Mouse (Mus musculus): ENCODE data around the gene Slc12a6. TPM values are rescaled to one million over a fixed set of nuclear protein-coding genes. Genes with fewer than 3 reads are reported as not detected.

The Slc12a6 gene
- polyA plus RNA-seq, 1 experiment, result 110 TPM

DNA sequence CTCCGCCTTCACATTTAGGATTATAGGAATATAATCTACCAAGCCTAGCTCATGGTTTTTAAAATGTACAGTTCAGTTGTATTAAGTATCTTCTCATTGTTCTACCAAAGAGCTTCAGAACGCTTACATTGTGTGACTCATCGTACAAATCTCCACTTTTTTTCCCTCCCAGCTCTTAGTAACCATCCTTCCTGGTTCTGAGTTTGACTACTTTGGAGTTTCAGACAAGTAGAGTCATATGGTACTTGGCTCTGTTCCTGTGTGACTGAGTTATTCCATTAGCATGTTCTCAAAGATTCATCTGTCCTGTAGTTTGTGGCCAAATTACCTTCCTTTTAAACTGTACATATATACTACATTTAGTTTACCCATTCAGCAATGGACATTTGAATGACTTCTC is 43.0 kb downstream of the Slc12a6 start:
- peaks cover 24% of the 10 kb centered on the region for H3K4me1 ChIP-seq (ENCODE audit: control insufficient read depth, insufficient read depth, low read length)
- TF ChIP-seq POLR2A (IDR thresholded peaks at IDR 0.05; ENCODE audit: borderline replicate concordance, low read depth, low read length) (no peak), CTCF (IDR thresholded peaks at IDR 0.05; ENCODE audit: low read depth, low read length) (no peak)
- no peak overlapping the region for H3K4me3 ChIP-seq (ENCODE audit: insufficient read depth, low read length)
- H3K27ac ChIP-seq (ENCODE audit: insufficient read depth, low read depth, low read length), result no peak overlapping the region

DNA sequence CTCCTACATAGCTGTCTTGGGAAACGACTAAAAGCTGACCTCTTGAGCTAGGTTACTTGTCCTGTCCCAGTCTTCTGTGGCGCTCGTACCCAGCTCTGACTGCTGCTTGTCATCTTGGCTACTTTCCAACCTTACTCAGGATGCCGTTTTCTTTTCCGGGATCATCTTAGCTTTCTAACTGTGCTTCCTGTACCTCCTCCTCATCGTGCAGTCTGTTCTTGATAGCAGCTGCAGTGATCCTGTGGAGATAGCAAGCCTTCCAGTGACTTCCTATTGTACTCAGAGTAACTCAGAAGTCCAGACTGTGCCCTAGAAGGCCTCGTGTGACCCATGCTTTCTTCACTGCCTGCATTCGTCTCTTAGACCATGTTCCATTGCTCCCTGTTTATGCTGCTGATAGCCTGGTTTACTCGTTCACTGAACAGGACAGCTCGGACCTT is 43.6 kb downstream of the Slc12a6 start:
- TF ChIP-seq CTCF (IDR thresholded peaks at IDR 0.05; ENCODE audit: low read depth, low read length) (no peak), POLR2A (IDR thresholded peaks at IDR 0.05; ENCODE audit: borderline replicate concordance, low read depth, low read length) (no peak)
- Histone ChIP-seq H3K4me3 (ENCODE audit: insufficient read depth, low read length) (no peak overlapping the region), H3K4me1 (ENCODE audit: control insufficient read depth, insufficient read depth, low read length) (peaks cover 24% of the 10 kb centered on the region), H3K27ac (ENCODE audit: insufficient read depth, low read depth, low read length) (peak overlapping the region; percentile 2; the same call in 1 of the 2 replicates)

DNA sequence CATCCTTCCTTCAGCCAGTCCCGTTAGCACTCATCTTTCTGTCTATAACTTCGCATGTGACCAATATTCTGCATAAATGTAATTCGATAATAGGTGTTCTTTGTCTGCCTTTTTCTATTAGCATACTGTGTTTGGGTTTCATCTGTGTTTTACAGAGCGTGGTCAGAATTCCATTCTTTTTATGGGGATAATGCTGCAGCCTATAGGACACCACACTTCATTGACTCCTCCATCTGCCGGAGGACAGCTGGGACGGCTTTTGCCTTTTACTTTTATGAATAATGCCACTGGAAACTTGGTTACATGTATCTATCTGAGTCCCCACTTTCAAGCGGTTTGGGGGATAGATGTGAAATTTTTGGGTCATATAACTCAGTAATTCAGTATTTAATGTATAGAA is 50.0 kb downstream of the Slc12a6 start:
- Histone ChIP-seq H3K4me1 (ENCODE audit: control insufficient read depth, insufficient read depth, low read length) (0 out of 2 replicates have a peak, but pooled peaks cover 2% of the 10 kb centered on the region), H3K27ac (ENCODE audit: insufficient read depth, low read depth, low read length) (no peak overlapping the region), H3K4me3 (ENCODE audit: insufficient read depth, low read length) (no peak overlapping the region)
- TF ChIP-seq POLR2A (IDR thresholded peaks at IDR 0.05; ENCODE audit: borderline replicate concordance, low read depth, low read length) (no peak), CTCF (IDR thresholded peaks at IDR 0.05; ENCODE audit: low read depth, low read length) (no peak)

DNA sequence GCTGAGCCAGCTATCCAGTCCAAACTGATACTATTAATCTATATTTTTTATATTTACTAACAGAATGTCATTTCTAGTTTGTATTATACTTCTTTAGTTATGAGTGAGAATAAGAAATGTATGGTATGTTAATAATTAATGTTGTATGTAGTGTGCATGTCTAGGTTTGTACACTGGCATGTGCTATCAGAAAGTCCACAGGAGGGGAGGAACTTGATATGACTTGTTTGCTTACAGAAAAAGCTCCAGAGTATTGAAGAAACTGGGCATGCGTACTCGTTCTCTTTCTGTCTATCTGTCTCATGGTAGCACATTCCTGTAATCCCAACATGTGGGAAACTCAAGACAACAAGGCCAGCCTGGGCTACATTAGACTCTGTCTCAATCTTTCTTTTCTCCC is 52.6 kb downstream of the Slc12a6 start:
- H3K4me3 ChIP-seq (ENCODE audit: insufficient read depth, low read length), result no peak overlapping the region
- no peaks in the 10 kb centered on the region for H3K4me1 ChIP-seq (ENCODE audit: control insufficient read depth, insufficient read depth, low read length)
- H3K27ac ChIP-seq (ENCODE audit: insufficient read depth, low read depth, low read length), result no peak overlapping the region
- no peak for TF ChIP-seq CTCF (IDR thresholded peaks at IDR 0.05; ENCODE audit: low read depth, low read length)
- TF ChIP-seq POLR2A (IDR thresholded peaks at IDR 0.05; ENCODE audit: borderline replicate concordance, low read depth, low read length), result no peak

DNA sequence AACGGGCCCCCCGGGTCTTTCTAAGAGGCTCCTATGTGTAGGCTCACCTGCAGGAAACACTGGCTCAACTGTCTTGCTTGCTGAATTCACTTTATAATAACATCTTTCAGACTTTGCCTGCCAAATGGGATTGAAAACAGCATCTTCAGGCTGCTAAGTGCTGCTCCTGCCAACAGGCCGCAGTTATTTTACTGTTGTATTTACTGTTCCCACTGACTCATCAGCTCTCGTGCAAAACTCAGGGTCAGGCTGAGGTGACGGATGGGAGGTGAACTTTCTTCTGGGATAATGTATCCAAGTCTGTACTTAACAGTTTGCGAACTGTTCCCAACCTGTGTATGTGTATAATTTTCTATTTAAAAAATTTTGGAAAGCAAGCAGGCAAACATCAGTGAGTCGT is 53.3 kb downstream of the Slc12a6 start:
- Histone ChIP-seq H3K27ac (ENCODE audit: insufficient read depth, low read depth, low read length) (no peak overlapping the region), H3K4me1 (ENCODE audit: control insufficient read depth, insufficient read depth, low read length) (no peaks in the 10 kb centered on the region), H3K4me3 (ENCODE audit: insufficient read depth, low read length) (no peak overlapping the region)
- TF ChIP-seq CTCF (IDR thresholded peaks at IDR 0.05; ENCODE audit: low read depth, low read length) (no peak), POLR2A (IDR thresholded peaks at IDR 0.05; ENCODE audit: borderline replicate concordance, low read depth, low read length) (no peak)

DNA sequence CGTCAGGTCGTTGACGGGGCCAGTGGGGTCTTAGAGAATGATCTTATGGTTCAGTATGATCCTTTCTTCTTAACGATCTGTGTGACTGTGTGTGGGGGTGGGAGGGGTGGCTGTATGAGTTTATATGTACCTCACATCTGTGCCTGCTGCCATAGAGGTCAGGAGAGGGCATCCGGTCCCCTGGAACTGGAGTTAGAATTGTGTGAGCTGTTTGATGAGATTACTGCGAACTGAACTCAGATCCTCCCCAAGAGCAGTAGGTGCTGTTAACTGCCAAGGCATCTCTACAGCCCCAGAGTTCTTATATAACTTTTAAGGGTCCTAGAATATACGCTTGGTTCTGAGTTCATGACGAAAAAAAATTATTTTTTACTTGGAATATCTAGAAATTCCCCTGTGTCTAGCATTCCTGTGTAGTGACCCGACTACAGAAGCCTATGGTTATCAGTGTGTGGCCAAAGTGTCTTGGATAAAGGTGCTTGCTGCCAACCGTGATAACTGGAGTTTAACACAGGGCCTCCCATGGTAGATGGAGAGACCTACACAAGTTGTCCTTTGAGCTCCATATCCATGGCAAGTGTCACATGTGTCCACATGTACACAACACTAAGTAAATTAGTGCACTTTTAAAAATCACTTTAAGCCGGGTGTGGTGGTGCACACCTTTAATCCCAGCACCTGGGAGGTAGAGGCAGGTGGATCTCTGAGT is 62.6 kb downstream of the Slc12a6 start:
- no peak for TF ChIP-seq CTCF (IDR thresholded peaks at IDR 0.05; ENCODE audit: low read depth, low read length)
- no peak for TF ChIP-seq POLR2A (IDR thresholded peaks at IDR 0.05; ENCODE audit: borderline replicate concordance, low read depth, low read length)
- Histone ChIP-seq H3K4me3 (ENCODE audit: insufficient read depth, low read length) (no peak overlapping the region), H3K4me1 (ENCODE audit: control insufficient read depth, insufficient read depth, low read length) (peaks cover 7% of the 10 kb centered on the region), H3K27ac (ENCODE audit: insufficient read depth, low read depth, low read length) (no peak overlapping the region)

DNA sequence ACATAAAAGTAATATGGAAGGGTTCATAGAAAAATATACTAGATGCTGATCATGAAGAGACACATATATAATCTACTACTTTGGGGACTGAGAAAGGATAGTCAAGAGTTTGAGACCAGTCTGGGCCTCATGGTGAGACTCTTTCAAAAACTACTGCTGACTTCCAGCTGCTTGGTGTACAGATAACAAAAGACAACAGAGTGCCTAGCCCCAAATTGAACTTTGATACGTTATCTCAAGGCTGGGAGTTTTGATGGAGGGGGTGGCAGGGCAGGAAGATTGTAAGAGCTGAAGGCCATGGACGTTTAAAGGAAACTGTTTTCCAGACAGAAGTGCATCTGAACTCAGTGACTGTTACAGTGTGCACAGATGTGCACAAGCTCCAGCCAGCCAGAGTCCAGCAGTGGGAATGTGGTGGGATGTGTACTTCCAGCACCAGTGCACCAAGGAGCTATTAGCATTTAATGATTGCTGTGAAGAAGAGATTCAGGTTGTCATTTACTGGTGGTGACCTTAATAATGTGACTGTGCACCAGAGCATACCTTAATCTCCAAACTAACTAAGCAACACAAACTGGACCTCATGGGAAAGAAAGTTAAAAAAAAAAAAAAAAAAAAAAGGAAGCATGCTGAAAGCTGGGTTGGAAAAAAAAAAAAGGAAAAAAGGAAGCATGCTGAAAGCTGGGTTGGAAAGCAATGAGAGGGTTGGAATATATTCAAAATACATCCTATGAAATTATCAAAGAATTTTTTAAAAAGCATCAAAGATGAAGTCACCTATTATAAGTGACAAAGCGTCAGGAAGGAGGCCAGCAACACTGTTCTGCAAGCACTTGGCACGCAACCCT is 66.7 kb downstream of the Slc12a6 start:
- TF ChIP-seq POLR2A (IDR thresholded peaks at IDR 0.05; ENCODE audit: borderline replicate concordance, low read depth, low read length) (no peak), CTCF (IDR thresholded peaks at IDR 0.05; ENCODE audit: low read depth, low read length) (no peak)
- H3K4me1 ChIP-seq (ENCODE audit: control insufficient read depth, insufficient read depth, low read length), result peaks cover 7% of the 10 kb centered on the region
- H3K27ac ChIP-seq (ENCODE audit: insufficient read depth, low read depth, low read length), result no peak overlapping the region
- no peak overlapping the region for H3K4me3 ChIP-seq (ENCODE audit: insufficient read depth, low read length)

DNA sequence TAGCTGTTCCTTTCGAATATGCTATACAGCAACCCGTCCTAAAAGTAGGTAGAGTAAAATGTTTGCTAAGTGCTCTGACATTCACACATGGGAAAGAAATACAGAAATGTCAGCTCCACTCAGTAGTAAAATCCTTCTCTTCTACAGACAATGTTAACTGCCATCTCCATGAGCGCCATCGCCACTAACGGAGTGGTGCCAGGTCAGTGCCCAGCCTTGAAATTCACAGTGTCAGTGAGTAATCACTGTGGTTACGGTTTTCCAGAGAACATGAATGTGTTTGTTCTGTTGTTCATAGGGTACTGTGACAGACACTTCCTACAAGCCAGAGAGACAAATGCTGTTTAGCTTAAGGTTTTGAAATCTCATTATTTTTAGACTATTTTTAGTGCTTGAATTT is 71.6 kb downstream of the Slc12a6 start:
- Histone ChIP-seq H3K4me1 (ENCODE audit: control insufficient read depth, insufficient read depth, low read length) (peaks cover 5% of the 10 kb centered on the region), H3K4me3 (ENCODE audit: insufficient read depth, low read length) (no peak overlapping the region), H3K27ac (ENCODE audit: insufficient read depth, low read depth, low read length) (no peak overlapping the region)
- TF ChIP-seq POLR2A (IDR thresholded peaks at IDR 0.05; ENCODE audit: borderline replicate concordance, low read depth, low read length) (no peak), CTCF (IDR thresholded peaks at IDR 0.05; ENCODE audit: low read depth, low read length) (no peak)

DNA sequence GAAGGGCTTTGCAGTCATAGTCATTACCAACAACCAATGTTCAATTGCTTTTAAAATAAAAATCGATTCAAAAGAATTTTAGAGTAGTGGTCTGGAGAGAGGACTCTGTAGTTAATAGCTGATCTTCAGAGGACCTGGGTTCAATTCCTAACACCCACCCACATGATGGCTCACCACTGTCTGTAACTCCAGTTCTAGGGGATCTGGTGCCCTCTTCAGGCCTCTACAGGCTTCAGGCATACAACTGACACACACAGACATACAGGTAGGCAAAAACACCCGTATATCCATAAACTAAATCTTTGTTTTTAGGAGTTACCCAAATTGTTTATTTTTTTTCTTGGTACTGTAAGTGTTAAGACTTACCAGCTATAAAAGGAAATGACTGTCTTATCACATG is 74.1 kb downstream of the Slc12a6 start:
- TF ChIP-seq POLR2A (IDR thresholded peaks at IDR 0.05; ENCODE audit: borderline replicate concordance, low read depth, low read length) (no peak), CTCF (IDR thresholded peaks at IDR 0.05; ENCODE audit: low read depth, low read length) (no peak)
- no peak overlapping the region for H3K27ac ChIP-seq (ENCODE audit: insufficient read depth, low read depth, low read length)
- no peaks in the 10 kb centered on the region; the same call in 1 of the 2 replicates for H3K4me1 ChIP-seq (ENCODE audit: control insufficient read depth, insufficient read depth, low read length)
- no peak overlapping the region for H3K4me3 ChIP-seq (ENCODE audit: insufficient read depth, low read length)

DNA sequence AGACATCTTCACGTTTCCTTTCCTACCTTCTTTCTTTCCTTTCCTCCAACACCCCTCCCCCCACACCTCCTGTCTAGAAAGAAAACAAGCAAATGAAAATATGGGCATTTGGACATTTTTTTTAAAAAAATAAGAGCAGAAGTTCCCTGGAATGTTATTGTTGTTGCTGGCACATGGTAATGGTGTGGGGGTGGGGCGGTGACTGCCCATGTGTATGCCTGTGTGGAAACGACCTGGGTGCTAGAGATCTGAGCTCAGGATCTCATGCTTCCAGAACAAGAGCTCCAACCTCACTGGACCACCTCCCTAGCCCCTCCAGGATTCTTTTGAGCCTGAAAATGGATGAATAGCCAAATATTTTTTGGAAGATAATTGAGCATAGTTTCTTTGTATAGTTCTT is 75.5 kb downstream of the Slc12a6 start:
- no peak for TF ChIP-seq POLR2A (IDR thresholded peaks at IDR 0.05; ENCODE audit: borderline replicate concordance, low read depth, low read length)
- no peak for TF ChIP-seq CTCF (IDR thresholded peaks at IDR 0.05; ENCODE audit: low read depth, low read length)
- Histone ChIP-seq H3K4me3 (ENCODE audit: insufficient read depth, low read length) (no peak overlapping the region), H3K27ac (ENCODE audit: insufficient read depth, low read depth, low read length) (no peak overlapping the region), H3K4me1 (ENCODE audit: control insufficient read depth, insufficient read depth, low read length) (no peaks in the 10 kb centered on the region; the same call in 1 of the 2 replicates)

Measured in bone marrow macrophage, adult 2 months (primary cell).